Mouse (Mus musculus): ENCODE data around the gene Mtmr3.

Gene Mtmr3

DNA sequence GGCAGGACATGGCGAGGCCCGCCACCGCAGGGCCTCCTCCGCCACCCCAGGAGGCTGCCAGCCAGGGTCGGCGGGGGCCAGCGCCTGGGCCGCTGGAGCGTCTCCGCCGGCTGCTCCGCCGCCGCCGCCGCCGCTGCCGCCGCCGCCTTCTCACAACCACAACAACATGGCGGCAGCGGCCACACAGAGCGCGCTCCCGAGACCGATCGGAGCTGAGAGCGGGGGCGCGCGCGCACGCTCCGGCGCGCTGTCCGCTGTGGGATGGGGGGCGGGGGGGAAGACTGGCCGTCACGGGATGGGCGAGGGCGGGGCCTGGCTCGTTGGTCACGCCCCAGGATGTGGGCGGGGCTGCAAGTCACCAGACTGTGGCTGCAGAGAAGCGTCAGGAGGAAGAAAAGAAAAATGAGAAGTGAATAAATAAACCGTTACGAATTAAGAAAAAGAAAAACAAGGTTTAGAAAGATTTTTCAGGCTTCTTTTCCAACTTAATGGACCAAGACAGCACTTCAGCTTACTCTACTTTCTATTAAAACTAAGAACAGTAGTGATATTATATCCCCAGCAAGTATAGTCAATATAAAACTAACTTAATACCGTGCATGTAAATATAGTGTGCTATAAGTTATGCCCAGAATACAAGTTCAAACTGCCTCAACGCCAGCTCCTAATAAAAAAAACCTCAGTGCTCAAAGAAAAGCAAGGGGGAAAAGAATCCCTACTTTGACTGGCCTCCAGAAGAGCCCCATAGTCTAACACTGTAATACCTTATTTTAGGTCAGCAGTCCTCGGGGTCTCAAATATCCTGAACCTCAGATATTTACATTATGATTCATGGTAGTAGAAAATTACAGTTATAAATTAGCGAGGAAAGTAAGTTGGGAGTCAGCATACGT, at the start of gene Mtmr3:
TSS of gene Mtmr3 (minus strand) at position 256 of the 893 bp plus-strand sequence.
- peak; percentile 75 to 82 for DNase-seq (ENCODE audit: low spot score in 2 of 2)

DNA sequence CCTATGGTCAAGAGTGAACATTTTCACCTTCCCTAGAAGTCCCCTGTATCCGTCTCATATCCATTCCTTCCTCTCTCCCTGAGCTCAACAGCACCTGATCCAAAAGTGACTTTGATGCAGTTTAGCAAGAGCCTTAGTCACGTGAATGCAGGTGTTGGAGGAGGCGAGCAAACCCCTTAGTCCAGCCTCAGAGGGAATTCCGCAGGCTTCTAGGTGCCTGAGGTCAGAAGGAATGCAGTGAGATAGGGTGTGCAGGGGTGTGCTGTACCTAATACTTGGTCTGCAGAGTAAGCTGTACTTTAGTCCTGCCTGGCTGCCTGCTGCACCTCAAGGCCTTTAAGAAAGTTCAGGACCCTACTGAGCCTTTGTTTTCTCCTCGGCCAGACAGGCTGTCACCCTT, 49.1 kb upstream of the Mtmr3 start:
- DNase-seq (ENCODE audit: low spot score in 2 of 2): no peak

DNA sequence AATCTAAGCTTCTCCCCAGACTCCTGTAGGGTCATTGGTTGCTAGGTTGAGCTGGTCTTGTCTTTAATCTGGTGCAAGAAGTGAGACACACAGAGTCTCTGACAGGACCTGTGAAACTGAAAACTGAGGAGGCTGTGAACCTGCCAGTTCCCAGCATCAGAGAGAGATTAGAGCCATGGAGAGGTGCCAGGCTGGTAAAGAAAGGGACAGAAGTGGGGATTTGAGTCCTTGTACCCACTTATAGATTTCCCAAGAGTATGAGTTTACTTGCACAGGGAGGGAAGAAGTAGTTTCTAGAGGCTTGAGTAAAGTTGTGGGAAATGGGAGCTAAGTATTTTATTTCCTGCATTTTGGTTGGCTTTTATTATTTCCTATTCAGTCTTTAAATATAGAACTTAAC, 46.5 kb upstream of the Mtmr3 start:
- no peak for DNase-seq (ENCODE audit: low spot score in 2 of 2)

DNA sequence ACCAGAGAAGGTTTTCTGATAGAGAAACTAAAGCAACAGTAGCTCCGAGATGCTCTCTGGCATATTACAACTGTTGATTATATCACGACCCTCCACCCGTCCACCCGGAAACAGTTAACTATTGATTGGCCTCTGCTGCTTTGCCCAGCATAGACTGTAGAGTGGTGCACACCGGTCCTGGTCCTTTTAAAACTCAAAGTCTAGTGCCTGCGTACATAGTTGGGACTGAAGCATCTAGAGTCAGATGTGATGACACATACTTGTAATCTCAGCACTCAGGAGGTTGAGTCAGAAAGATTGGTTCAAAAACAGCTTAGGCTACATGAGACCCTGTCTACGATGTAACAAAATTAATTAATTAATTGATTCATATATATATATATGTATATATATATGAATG, 43.6 kb upstream of the Mtmr3 start:
- DNase-seq (ENCODE audit: low spot score in 2 of 2): no peak

DNA sequence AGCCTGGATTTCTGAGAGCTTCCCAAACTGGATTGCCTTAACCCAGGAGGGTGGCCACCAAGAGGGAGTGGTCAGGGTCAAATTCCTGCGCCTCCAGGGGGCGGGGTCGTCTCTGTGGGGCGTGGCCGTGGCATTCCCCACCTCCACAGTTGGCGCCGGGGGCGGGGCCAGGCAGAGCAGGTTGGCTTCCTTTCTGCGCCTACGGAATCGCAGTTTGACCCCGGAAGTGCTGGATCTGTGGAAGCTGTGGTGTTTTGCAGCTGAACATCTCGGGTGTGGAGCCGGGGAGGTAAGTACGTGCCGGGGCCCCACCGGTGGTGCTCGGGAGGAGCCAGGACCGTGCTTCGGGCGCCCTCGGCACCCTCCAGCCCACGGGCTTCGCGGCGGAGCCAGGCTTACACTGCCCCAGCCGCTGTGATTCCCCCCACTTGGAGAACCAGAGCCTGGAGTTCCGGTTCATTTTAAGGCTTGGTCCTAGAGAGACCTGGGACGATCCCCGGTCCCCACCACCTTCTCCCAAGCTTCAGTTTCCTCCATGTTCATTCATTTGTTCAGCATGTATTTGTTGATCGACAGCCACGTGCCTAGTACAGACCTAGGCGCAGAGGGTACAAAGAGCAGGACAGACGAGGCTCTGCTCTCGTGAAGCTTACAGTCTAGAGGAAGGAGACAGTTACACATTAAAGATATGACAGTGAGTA, 43.0 kb upstream of the Mtmr3 start, which contains the start of gene Ascc2:
TSS of gene Ascc2 (plus strand) at position 214 of the 701 bp plus-strand sequence.
- DNase-seq (ENCODE audit: low spot score in 2 of 2): peak; percentile 74 to 78

DNA sequence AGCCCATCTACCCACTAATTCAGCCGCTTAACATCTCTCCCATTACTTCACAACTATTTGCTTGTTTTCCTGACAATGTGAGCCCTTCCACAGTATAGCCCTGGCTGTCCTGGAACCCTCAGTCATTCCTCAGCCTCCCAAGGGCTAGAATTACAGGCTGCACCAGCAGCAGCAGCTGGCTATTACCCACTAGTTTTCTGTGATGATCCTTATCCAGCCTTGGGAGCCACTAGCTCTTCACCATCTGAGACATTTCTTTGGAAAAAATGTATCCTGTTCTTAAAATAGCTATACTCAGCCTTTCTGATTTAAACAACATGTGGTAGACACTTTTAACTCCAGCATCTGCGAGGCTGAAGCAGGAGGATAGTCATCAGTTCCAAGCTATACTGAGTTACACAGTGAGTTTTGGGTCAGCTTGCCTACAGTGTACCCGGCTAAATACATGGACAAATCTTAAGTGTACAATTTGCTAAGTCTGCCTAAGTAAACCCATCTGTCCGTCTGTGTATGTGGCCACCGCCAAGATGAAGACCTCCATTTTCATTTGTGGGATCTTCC, 42.2 kb upstream of the Mtmr3 start:
- DNase-seq (ENCODE audit: low spot score in 2 of 2): no peak

DNA sequence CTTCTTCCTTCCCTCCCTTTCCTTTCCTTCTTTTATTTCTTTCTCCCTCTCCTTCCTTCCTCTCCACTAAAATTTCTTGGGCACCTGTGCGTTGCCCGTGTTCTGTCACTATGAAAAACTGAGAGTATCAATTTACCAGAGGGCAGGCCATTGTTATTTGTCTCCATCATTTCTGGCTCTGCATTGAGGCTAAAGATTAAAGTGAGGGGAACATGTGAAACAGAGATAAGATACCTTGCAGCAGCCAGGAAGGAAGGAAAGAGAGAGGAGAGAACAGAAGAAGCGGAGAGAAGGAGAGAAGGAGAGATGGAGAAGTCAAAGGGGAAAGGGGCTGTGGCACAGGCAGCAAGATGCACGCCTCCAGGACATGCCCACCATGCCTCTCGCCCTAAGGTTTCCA, 39.7 kb upstream of the Mtmr3 start:
- DNase-seq (ENCODE audit: low spot score in 2 of 2): no peak

DNA sequence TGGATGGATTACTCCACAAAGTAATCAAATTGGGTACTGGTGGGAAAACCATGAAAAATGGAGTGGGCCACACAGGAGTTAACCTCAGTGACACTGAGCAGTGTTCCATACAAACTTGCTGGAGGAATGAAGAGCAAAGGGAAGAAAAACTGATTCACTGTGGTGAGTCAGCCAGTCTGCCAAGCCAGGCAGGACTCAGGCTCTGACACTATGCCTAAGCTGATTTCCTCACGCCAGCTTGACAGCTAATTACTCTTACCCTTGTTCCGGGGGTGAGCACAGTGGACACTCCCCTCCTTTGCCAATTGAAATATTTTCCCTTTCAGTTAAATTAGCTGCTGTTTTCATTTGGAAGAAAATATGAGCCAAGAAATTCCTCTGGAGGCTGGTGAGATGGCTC, 38.8 kb upstream of the Mtmr3 start:
- no peak for DNase-seq (ENCODE audit: low spot score in 2 of 2)

DNA sequence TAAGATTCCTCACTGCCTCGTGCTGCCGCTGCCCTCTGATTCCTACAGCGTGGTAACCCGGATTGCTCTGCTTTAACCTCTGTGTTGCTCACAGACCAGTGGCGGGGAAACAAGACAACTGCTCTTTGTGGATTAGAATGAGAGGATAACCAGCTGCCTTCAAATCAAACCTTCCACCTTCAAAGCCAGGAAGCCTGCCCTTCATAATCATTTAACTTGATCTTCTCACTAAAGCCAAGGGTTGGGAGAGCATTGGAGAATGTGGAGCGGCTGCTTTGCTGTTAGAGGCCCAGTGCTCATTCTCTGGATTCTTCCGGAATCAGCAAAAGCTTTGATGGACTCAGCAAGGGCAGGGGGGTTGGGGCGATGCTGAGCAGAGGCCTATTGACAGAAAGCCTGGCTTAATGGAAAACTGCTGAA, 35.2 kb upstream of the Mtmr3 start:
- no peak for DNase-seq (ENCODE audit: low spot score in 2 of 2)

DNA sequence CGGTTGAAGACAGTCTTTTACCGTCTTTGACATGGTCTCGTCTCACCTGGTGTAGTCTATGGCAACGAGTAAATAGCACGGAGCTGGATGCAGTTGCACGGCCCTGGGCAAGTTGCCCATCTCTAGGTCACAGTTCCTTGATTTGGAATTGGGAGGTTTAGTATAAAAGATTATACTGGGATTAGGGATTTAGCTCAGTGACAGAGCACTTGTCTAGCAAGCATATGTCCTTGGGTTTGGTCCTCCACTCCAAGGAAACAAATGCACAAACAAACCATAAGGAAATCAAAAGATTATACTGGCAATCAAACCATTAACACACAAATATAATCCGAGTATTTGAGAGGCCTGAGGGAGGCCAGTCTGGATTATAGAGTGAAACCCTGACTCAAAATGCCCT, 33.0 kb upstream of the Mtmr3 start:
- DNase-seq (ENCODE audit: low spot score in 2 of 2): no peak

DNA sequence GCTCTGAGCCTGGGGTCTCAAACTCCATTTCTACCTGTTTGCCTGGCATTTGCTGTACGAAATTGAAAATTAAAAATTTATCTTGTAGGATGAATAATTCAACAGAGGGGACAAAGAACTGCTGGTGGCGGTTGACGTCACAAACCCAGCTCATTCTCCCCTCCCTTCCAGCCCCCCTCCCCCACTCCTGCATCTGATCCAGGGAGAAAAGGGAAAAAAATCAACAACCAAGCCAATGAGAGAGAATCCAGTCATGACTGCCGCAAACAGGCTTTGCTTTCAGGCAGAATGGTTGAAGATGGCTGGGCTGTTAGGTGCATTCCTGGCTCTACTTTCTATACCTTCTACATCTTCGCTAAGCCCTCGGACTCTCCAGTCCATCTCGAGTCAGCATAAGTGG, 31.3 kb upstream of the Mtmr3 start:
- DNase-seq (ENCODE audit: low spot score in 2 of 2): no peak

DNA sequence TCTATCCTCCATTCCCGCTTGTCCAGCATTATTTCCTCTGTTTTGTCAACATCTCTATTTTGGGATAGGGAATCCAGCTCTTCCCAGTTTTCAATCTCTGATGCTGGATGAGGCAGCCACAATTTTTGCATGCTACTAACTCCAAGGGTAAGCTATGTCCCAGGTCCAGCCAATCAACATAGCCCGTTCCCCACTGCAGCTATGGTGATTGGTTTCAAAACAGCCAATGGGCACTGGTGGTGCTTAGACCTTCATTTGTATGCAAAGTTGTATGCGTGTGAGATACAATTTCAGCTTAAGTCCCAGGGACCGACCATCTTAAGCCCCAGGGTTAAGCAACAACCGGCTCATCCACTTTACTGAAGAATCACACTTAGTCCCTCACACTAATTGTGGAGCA, 28.3 kb upstream of the Mtmr3 start:
- no peak for DNase-seq (ENCODE audit: low spot score in 2 of 2)

DNA sequence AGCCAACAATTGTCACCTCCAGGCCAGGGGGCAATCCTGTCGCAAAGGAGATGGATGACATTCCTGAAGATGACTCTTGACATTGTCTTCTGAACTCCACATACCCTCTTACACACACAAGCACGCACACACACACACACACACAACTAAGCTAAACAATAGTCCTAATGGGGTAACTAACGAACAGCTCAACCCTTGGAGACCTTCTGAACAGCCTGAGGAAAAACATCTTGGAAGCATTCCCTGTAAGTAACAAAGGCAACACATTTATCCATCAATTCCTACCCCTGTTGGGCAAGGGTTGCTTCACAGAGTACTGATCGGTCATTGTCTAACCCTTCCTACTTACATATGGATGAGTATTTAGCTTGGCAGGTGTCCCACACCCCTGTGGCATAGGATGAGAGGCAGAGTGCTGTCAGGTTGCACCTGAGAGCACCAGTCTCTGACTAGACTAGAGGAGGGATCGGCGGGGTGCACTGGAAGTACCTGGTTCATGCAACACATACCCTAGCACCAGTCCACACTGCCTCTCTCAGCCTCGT, 27.9 kb upstream of the Mtmr3 start:
- DNase-seq (ENCODE audit: low spot score in 2 of 2): no peak

DNA sequence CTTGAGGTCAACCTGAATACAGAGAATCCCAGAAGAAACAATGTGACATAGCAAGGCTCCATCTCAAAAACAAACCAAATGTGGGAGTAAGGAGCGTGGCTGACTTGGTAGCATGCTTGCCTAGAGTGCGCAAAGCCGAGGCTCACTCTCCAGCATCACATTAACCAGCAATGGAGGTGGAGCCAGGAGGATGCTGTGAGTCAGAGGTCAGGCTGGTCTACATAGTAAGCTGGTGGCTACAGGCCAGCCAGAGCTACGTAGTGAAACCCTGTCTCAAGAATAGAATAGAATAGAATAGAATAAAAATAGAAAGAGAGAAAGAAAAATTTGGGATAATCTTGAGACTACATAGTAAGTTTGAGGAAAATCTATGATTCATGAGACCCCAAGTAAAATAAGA, 27.2 kb upstream of the Mtmr3 start:
- DNase-seq (ENCODE audit: low spot score in 2 of 2): no peak

DNA sequence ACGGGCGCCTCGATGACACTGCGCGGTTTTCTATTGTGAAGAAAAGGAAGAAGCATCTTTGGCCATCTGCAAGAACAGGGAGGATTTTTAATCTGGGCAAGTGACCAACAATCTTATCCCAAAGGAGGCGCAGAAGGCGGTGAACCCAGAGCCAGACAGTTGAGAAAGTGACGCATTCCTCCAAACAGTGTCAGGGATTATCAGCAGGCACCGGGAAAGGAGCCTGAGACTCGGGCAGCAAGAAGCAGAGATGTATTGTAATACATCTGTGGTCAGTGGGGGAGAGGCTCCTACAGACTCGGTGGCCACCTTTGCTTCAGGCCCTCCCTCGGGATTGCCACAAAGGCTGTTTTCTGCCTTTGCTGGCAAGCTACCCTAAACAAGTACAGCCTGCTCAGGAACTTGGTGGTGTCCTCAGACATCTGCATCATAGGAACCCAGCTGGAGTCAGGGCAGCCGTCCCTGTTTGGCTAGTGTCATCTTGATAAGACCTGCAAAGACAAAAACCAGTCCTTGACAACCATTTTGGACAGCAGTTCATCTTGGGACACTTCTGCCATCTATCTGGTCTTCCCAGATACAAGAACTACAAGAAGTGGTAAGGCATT, 25.9 kb upstream of the Mtmr3 start:
- DNase-seq (ENCODE audit: low spot score in 2 of 2): no peak

DNA sequence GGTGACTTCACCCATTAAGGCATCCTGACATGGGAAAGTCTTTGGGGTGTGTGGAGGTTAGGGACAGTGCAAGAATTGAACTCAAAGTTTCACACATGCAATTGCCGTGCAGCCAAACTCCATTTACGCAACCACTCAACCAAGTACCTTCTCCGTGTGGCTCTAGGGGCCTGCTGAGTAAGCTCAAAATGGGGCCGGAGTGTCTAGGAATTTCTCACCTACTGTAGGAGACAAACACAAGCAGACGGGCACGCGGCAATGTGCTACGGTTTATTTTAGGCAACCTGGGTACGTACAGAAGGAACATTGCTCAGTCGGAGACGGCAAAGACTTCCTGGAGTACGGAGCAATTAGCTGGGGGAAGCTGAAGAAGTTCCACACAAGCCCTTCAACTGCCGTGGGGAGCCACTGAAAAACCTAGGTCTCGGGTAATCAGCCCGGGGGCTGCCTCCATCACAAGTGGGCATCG, 25.4 kb upstream of the Mtmr3 start, which contains the start of gene Gm11032:
TSS of gene Gm11032 (plus strand) at position 51 of the 469 bp plus-strand sequence.
- DNase-seq (ENCODE audit: low spot score in 2 of 2): no peak

DNA sequence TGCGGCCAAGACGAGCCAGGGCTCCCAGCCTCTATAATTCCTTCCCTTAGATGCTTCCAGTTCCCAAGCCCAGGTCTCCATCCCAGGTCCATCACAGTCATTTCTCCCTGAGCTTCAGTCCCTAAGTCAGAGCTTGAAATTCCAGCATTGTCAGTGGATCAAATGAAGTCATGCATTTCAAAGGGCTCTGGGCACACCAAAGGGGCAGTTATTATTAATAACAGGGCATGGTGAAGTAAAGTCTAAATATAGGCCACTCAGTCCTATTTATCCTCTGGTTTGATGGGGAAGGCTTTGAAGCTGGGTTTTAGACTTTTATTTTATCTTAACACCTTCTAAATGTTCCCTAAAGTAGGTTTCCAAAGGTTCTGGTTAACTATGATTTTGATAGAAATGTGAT, 17.2 kb upstream of the Mtmr3 start:
- DNase-seq (ENCODE audit: low spot score in 2 of 2): no peak

DNA sequence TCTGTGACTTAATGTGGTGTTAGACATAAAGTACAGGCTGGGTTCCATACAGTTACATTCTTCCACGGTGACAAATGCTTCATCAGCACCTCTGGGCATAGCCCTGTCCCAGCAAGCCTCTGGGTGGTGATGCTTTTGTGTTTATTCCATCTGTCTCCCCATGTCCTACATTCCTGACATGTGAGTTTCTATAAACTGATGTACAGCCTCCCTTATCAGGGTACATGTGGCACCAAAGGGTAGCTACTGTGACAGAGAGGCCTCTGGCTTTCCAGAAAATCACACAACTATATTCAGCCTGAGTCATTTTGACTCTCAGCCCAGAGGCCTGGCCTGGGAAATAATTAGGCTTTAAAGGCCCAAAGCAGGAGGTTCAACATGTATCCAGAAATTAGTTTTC, 11.9 kb upstream of the Mtmr3 start:
- no peak for DNase-seq (ENCODE audit: low spot score in 2 of 2)

DNA sequence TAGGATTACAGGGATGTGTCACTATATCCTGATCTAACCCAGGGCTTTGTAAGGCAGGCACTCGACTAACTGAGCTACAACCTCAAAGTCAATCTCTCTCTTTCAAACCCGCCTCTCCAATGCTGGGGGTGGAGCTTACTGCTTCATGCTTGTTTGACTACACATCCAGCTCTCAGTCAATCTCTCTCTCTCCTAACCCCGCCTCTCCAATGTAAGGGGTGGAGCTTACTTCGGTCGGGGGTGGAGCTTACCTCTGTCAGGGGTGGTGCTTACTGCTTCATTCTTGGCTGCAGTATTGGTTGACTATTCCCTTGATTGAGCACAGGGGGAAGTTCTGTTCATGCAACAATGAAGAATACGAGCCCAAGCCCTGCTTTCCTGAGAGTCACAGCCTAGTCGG, 10.8 kb upstream of the Mtmr3 start:
- DNase-seq (ENCODE audit: low spot score in 2 of 2): no peak

DNA sequence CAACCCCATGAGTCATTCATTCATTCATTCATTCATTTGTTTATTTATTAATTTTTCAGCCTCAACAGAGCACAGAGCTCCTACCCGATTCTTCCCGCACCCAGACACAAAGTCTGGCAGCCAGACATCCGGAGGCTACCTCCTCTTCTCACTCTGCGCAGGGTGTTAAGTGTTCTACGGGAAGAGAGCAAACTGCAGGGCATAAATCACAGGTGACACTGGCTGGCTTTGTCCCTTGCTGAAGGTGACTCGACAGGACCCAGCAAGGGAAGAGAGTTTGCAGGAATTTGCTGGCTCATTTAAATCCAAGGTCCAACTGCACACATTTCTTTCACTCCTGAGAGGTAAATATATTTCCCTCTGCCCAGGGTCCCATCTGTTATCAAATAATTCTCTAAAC, 9.8 kb upstream of the Mtmr3 start:
- DNase-seq (ENCODE audit: low spot score in 2 of 2): no peak

DNA sequence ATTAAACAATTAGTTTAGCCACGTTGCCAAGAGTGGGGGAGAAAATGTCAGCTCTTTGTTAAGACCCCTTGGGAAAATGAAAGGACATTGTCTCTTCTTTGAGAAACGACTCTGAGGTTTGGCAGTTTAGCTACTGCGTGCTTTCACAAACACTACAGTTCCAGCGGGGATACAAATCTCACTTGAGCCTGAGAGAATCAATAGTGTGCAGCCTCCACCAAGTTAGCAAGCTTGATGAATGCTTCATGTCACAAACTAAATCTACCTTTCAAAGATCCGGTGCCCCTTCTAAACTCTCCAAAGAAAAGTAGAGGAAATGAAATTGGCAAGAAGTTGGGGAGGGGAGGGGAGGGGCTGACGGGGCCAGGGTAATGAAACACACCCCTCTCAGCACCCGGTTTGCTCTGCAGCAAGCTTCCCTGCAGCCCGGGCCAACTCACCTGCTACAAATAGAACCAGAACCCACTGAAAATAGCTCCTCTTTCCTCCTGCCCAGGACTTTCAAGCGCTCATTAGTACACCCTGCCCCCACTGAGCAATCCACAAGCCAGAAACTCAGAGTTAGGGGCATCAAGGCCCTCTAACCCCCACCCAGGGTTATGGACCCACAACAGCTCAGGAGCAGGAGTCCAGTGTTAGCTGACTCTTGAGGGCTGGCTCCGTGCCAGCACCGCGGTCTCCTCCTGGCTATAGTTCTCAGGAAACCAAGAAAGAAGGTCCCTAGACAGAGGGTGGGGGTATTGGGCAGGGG, 8.2 kb upstream of the Mtmr3 start:
- no peak for DNase-seq (ENCODE audit: low spot score in 2 of 2)

Measured in frontal cortex, postnatal 25 days (tissue).